Mouse (Mus musculus): ENCODE measurements around the gene Armc2.

Gene Armc2

DNA sequence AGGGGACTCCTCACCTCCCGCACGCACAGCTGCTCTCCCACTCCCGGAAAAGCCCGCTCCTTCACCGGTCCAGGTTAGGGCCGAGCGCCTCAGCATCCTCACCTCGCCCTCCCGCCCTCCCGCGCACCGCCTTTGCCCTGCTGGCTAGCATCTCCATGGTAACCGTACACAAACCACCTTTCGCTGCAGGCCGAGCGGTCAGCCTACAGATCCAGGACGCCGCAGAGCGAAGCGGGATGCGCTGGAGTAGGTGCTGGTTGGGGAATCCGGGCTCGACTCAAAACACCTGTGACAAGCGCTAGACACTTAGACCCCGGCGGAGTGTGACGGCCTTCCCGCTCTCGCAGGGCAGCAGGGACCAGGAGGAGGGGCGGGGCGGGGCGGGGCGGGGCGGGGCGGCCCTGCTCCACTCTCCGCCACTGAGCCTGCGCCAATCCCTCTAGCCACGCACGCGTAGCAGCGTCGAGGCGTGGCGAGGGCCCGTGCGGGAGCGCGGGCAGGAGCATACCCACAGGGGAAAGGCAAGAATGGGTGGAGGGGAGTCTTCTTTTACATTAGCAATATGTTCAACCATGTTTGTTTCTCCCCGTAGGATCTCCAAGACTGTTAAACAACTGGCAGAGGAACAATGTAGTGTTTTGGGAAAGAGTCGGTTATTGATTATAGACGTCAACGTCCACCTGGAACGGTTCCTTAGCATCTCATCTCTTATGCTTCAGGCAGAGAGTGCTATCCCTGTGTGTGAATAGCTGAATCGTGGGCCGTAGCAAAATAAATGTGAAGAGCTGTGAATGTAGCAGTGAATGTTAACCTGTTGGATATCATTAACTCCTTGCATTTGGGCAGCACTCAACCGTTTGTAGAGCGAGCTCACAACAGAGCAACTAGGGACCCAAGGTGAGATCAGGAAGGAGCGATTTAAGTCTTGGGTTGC lies at the start of gene Armc2:
Gene Armc2, minus strand, starts transcription at position 427 of the 934 bp plus-strand sequence.
- DNase-seq (ENCODE audit: low spot score in 2 of 2), result peak; percentile 24 to 55

DNA sequence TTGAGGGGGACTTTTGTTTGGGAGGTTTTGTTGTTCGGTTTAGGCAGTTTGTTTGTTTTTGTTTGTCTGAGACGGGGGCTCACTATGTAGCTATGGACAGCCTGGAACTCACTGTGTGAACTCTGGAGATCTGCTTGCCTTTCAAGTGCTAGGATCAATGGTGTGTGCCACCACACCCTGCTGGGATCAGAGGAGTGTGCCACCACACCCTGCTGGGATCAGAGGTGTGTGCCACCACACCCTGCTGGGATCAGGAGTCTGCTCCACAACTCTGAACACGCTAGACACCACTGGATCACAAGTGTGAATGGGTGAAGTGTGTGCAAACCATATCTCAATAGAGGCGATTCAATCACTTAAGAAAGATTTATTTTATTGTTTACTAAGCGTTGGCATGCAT lies 46.2 kb upstream of the Armc2 start:
- DNase-seq (ENCODE audit: low spot score in 2 of 2), result no peak

DNA sequence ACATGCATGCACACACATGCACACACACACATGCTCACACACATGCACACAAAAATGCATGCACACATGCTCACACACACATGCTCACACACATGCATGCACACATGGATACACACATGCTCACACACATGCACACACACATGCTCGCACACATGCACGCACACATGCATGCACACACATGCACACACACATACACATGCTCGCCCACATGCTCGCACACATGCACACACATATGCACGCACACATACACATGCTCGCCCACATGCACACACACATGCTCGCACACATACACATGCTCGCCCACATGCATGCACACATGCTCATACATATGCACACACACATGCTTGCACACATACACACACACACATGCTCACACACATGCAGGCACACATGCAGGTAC lies 41.3 kb upstream of the Armc2 start:
- DNase-seq (ENCODE audit: low spot score in 2 of 2), result no peak

DNA sequence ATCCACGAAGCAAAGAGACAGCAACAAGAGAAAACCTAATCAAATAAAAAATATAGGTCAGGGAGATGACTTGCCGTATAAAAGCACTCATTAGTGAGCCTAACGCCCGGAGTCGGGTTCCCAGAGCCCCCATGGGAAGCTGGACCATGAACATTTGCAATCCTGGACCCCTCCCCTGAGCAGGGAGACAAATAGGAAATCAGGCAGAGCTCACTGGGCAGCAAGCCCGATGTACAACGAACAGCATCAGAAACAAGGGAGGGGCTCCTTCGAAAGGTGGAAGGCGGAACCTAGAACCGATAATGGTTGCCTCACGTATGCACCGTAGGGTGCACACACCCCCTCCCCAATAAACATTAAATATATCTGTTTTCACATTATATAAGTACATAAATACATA lies 39.5 kb upstream of the Armc2 start:
- DNase-seq (ENCODE audit: low spot score in 2 of 2), result no peak

DNA sequence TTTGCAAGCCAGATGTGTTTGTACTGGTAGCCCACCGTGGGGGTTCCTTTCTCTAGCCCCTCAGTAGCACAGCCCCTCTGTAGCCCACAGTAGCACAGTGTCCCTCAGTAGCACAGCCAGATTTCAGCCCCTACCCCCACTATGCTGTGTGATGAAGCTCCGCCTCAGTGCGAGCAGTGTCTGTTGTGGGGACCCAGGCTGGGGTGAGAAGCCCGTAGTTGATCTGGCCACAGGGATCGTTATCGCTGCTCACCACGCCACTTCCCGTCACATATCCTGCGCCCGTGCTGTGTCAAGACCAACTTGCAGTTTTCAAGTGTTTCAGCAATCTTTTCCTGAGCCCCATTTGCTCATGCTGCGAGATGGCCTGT lies 39.0 kb upstream of the Armc2 start:
- no peak for DNase-seq (ENCODE audit: low spot score in 2 of 2)

DNA sequence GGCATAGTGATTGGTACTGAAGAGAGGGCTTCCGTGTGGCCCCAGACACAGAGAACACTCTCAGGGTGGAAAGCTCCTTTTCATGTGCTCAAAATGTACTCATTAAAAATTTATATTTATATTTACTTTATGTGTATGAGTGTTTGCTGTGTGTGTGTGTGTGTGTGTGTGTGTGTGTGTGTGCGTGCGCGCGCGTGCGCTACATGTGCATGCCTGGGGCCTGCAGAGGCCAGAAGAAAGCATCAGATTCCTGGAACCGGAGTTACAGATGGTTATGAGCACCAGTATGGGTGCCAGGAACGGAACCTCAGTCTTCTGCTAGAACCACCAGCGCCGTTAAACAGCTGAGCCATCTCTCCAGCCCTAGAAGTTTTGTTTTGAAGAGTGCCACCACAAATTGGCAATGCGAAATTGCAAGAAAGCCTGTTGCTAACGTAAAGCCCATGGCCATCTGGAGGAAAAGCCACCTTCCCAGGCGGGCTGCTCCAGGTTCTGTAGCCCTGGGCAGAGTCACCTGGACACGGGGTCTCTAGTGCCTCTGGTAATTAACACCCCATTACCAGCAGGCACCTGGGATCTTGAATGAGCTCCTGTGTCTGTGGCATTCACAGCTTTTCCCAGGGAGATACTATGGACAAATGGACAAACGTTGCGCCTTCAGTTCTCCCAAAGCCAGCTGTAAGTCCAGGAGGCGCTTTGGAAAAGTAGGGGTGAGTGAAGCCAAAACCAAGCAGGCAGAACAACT lies 38.4 kb upstream of the Armc2 start:
- no peak for DNase-seq (ENCODE audit: low spot score in 2 of 2)

DNA sequence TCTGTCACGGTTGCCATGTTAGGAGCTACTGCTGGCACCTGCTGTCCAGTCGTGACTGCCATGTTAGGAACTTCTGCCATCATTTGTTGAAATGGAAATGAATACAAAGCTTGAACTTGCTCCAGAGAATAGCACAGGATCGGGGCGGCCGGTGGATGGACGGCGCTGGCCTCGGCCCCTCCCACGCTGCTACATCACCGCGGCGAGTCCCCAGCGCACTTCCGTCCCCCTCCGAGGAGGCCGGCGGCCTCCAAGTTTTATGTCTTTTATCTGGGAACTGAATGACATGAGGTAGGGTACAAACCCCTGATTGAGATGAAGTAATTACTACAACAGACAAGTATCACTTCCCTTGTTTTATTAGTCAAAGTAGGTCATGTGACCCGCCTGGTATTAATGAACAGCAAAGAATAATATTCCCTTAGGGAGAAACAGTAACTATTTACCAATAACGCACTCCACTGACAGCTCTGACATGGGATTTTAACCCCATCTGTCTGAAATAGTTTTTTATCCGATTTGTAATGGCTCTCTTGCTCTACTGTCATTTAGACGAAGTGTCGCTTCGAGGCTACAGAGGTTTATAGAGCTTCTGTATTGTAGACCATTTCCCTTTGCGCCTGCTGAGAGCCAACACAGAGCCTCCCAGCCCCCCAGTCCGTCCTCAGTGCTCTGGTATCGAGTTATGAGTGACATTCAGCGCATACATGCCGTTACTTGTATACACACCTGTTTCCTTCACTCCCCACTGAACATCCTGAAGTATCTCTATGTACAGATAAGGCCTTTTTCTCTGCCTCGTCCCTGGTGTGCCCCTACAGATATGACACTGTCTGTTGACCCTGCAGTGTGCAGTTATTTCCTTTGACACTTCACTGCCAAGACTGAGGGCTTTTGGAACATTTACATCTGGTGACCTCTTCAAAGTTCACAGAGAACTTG lies 37.3 kb upstream of the Armc2 start:
- DNase-seq (ENCODE audit: low spot score in 2 of 2), result no peak

DNA sequence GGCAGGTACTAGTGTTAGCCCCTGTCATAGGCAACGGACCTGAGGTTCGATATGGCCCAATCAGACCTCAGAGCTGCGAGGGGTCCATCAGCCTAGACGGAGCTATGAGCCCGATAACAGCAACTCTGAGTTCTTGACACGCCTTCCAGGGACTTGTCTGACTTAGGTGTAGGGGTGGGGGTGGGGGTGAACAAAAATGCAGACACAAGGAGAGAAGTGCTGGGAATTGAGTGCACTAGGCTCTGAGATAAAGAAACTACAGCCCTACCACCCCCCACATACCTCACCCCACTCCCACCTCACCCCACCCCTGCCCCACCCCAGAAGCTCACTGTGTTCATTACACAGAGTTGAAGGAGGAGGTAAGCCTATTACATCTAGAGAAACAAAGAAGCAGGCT lies 32.8 kb upstream of the Armc2 start:
- no peak for DNase-seq (ENCODE audit: low spot score in 2 of 2)

DNA sequence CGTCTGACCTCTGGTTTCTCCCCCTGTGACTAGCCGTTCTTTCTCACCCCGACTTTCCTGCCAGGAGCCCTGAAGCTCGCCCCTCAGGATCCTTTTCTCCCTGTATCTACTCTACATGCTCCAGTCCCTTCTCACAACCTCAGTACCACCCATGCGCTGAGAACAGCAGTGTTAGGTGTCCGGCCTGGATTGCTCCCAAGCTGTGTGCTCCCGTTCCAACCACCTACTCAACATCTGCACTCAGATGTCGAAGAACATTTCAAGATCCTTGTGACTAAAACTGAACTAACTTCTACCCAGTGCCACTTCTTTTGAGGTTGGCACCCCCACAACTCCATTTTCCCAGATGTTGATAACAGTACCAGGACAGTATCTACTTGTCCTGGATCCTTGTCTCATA lies 30.4 kb upstream of the Armc2 start:
- DNase-seq (ENCODE audit: low spot score in 2 of 2), result no peak

DNA sequence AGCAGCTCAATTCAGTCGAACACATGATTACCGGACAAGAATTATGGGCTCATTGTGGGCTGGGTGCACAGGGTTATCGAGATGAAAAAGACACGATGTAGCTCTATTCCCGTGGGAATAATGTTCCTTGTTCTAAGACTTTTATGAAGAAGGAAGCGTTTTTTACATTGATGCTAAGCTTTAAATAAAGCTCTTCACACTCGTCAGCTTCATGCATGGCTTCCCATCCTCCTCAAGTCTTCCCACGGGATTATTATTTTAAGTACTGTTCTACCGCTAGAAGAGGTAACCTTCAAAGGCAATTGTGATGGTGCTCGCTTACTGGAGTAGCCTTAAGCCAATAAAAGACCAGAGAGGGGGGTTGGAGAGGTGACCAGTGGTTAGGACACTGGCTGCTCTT lies 26.3 kb upstream of the Armc2 start:
- no peak for DNase-seq (ENCODE audit: low spot score in 2 of 2)

DNA sequence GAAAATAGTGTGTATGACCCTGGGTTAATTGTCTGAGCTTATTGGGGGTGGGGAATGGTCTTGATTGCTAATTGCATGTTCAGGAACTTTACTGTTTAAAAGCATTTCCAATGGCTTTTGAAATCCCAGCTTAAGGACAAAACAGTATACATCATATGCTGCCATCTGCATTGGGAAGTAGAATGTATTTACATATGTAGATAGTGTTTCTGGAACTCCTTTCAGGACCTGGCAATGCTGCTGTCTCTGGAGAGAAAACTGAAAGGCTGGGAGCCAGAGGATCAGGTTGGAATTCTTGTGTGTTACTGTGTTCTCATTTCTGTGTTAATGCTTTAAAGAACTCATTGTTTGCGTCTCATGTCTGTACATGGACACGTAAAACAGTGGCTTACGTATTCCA lies 25.1 kb upstream of the Armc2 start:
- DNase-seq (ENCODE audit: low spot score in 2 of 2), result no peak

DNA sequence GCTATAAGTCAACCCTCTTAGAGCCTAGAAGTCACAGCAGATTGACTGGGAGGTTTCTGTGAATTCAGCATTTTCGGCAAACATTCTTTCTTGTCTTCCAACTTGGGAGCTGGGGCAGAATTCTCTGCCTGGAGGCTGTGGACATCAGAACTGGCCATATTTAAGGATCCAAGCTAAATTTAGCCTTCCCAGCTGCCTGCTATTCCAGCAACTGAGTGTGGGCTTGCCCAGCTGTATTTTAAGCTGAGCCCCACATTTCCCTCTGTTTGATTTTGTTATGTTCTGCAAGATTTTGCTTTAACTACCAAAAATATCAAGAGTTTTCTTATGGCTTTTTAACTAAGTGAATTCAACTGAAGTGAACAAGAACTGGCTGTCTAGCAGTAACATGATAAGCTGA lies 24.6 kb upstream of the Armc2 start:
- no peak for DNase-seq (ENCODE audit: low spot score in 2 of 2)

DNA sequence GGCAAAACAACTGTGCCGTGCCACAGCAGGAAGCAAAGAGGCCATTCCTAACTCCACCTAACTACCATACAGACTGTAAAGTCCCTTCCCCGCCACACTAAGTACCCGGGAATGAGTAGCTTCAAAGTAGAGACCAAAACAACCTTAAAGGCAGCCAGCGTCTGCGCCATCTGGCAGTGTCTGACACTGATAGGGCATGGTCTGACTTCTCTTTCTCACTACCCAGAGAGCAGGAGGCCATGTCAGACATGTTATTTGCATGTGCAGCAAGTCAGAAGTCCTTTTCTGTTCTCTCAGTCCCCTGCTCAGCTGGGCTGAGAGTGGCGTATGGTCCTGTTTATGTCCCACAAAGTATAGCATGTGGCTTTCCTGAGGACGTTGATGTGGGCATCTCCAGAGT lies 23.8 kb upstream of the Armc2 start:
- DNase-seq (ENCODE audit: low spot score in 2 of 2), result no peak

DNA sequence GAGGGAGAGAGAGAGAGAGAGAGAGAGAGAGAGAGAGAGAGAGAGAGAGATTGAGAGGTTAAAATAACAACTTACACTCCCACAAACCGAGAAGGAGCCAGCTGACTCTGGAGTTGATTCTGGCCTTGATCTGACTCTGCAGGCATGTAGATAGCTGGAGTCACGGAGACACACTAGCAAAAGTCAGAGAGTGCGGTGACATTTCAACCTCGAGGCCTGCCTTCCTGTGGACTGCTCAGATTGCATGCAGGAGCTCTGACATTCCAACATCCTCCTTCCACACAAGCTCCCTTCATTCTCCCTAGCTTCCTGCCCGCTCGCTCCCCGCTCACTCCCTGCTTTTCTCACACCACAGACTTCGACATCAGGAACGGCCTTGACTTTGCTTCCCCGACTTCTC lies 20.3 kb upstream of the Armc2 start:
- DNase-seq (ENCODE audit: low spot score in 2 of 2), result no peak

DNA sequence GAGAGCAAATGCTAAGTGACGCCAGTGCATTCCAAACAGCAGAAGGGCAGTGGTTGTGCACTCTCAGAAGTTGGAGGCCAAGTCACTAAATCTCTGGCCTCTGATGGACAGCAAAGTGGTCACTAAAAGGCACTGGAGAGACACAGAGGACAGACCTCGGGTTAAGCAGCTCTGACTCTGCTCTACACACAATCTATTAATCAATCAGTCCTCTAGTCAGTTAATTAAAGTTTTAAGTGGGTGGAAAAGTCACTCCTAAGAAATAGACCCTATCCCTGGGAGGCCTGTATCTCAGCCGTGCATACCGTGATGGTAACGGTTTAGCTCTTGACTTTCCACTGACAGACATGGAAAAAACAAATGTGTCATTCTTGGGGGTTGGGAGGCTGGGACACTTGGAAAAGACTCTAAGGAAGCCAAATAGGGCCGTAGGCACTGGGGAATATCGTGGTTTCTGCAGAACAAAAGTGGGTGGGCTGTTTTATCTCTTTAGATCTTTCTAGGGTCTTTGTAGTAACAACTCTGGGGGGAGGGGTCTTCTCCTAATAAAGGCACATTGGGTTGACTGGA lies 19.1 kb upstream of the Armc2 start:
- DNase-seq (ENCODE audit: low spot score in 2 of 2), result no peak

DNA sequence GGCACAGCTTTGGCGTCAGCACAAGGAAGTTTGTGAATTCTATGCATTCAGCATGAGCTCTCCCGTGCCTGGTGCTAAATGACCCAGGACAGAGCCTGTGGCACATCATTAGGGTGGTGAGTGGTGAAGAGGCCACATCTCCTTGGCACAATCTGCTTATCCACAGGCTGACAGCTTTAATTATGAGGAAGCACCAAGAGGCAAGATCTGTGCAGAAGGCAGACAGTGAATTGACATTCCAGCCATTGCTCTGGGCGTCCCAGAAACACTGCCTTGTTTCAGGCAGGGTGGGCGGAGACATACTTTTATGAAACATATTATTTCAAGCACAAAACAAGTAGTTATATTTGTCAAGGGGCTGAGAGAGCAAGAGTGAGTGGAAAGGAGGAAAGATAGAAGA lies 18.6 kb upstream of the Armc2 start:
- no peak for DNase-seq (ENCODE audit: low spot score in 2 of 2)

DNA sequence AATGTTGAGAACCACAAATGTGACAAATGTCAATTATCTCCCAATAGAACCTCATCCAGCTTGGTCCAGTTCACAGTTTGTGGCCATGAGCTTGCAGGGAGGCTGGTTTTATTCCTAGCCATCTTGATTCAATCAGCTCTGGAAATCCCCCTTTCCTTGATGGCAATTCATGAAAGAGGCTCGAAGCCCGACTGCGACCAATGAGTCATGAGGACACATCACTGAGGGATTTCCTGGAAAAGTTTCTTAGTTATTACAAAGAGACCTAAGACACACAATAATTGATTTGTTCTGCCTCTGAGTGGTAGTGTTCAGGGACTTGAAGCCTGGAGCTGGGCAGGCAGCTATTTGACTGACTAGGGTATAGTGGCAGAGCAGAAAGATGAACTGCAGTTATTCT lies 15.3 kb upstream of the Armc2 start:
- no peak for DNase-seq (ENCODE audit: low spot score in 2 of 2)

DNA sequence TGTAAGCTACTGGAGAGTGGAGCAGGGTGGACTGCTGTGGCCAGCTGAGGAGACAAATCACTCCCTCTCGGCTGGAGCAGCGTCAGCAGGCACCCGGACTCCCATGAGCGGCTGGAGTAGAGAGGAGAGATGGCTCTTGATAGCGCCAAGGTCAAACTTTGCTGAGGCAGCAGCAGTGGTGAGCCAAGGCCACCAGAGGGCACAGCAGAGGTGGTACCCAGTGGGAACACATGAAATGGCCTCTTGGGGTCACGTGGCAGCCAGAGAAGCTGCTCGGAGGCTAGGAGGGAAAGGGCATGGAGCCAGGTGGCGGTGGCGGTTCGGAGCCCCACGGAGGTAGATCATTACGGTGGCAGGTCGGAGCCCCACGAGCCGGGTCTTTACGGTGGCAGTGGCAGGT lies 12.8 kb upstream of the Armc2 start:
- peak; percentile 57 to 64 for DNase-seq (ENCODE audit: low spot score in 2 of 2)

DNA sequence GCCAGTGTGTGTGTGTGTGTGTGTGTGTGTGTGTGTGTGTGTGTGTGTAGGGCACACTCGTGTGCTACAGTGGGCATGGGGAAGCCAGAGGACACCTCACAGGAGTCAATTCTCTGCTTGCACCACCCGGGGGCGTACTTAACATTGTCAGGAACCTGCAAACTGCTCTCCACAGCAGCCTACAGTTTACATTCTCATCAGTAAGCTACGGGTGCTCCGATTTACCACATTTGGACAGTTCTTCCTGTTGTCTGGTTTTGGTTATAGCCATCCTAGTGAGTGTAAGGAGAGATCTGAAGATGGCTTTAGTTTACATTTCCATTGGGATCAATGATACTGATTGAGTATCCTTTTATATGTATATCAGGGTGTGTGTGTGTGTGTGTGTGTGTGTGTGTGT lies 11.3 kb upstream of the Armc2 start:
- no peak for DNase-seq (ENCODE audit: low spot score in 2 of 2)

DNA sequence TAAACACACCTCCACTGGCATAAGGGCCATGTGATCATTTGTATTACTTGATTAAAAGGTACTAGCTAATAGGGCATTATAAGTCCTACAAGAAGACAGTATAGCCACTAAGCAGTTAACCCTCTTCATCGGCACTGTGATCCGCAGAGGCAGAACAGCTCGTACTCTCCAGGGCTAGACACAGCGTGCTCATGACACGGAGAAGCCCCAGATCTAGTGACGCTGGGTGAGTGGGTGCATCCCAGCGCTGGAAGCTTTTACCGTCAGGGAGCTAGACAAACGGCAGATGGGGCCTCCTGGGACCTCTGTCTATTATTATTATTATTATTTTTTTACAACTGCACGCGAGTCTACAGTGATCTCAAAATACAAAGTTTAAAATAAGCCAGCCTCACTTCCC lies 9.1 kb upstream of the Armc2 start:
- DNase-seq (ENCODE audit: low spot score in 2 of 2), result no peak

DNA sequence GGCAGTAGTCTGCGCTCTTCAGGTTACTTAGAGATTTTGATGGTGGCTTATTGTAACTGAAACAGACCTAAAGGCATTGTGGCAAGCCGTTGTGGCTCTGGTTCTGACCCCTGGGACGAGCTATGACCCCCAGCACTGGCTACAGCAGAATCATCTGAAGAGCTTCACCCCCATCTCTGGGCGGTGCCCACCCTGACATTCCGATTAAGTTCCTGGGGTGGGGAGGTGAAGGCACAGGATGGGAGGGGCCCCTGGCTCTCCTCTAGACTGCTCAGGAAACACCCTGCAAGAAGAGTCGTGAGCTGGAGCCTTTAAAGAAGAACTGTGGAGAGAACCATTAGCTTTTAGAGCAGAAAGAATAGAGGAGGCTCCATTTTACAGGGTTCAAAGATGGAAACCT lies 6.2 kb upstream of the Armc2 start:
- no peak for DNase-seq (ENCODE audit: low spot score in 2 of 2)

DNA sequence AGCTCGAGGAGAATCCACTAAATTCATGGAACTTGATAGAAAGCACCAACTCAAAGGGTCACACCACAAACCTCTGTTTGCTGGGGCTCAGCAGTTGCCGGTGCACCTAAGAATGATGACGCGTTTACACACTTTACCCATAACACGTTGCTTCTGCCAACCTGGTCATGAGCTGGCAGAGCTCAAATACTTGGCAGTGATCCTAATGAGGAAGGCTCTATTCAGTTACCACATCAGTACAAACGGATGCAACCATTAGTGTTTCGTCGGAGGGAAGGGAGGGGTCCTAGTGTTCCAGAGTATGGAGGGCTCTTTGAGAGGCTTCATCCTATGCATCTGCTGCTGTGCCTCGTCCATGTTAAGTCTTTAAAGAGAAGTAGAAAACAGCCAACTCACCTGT lies 3.3 kb upstream of the Armc2 start:
- DNase-seq (ENCODE audit: low spot score in 2 of 2), result no peak
